Mouse (Mus musculus) kidney, adult 2 months (tissue): ENCODE data around the gene Tspan18. TPM values are rescaled to one million over a fixed set of nuclear protein-coding genes. Genes with fewer than 3 reads are reported as not detected.

ENCODE experiments used
- DNase-seq: peaks from one replicate; pipeline ENCODE4 v3.0.0; 2021
- H3K27ac ChIP-seq: fragments of 200-500 bp; 2 replicates; pipeline ENCODE4 v1.5.1; 2012; ENCODE audit warnings: low read depth, low read length, control low read depth, inconsistent platforms; ENCODE audit not compliant: insufficient read depth
- H3K27me3 ChIP-seq: fragments of 200-500 bp; replicated peaks from 2 replicates; pipeline ENCODE4 v1.6.1; 2012; ENCODE audit warnings: mild to moderate bottlenecking, moderate library complexity, low read length, inconsistent platforms; ENCODE audit not compliant: control insufficient read depth, insufficient read depth
- H3K36me3 ChIP-seq: fragments of 200-500 bp; 2 replicates; pipeline ENCODE4 v1.6.1; 2012; ENCODE audit warnings: mild to moderate bottlenecking, moderate library complexity, low read length, inconsistent platforms; ENCODE audit not compliant: control insufficient read depth, insufficient read depth
- H3K4me1 ChIP-seq: fragments of 200-500 bp; 2 replicates; pipeline ENCODE4 v1.6.1; 2011; ENCODE audit warnings: low read length; ENCODE audit not compliant: control insufficient read depth, insufficient read depth
- H3K4me3 ChIP-seq: fragments of 200-500 bp; 2 replicates; pipeline ENCODE4 v1.5.1; 2011; ENCODE audit warnings: mild to moderate bottlenecking, low read depth, low read length, control low read depth; ENCODE audit not compliant: insufficient read depth
- CTCF ChIP-seq: fragments of 200-500 bp; conservative IDR thresholded peaks from 2 replicates; pipeline ENCODE4 v1.5.1; 2011; ENCODE audit warnings: low read depth, mild to moderate bottlenecking, control low read depth, low read length, moderate library complexity, mixed read lengths; ENCODE audit not compliant: insufficient read depth, insufficient read length
- POLR2A ChIP-seq: fragments of 200-500 bp; IDR thresholded peaks from one replicate; pipeline ENCODE4 v1.6.1; 2011; ENCODE audit warnings: low read depth, low read length, control low read depth
- WGBS: fragments of 180-500 bp; shearing (Covaris S2); methylation state at CpG from one replicate; pipeline ENCODE4 v1.1.7; 2018; 5-methylcytosine and 5-hydroxymethylcytosine counted together
- polyA plus RNA-seq: library from polyadenylated mRNA; depleted of rRNA; stranded (reverse); fragments of >200 nt; gene quantifications from 2 replicates; pipeline ENCODE4 v1.2.3, GENCODE M21; 2012

Tspan18 gene
- polyA plus RNA-seq, 1 experiment = 20.9 TPM

GRCm38 (mm10) chr2:93187323-93187996 lies 146.8 kb downstream of the Tspan18 start, which contains the start of gene Trp53i11:
TSS of gene Trp53i11 (plus strand) at chr2:93187548.
- peak; percentile 86 for DNase-seq

DNA sequence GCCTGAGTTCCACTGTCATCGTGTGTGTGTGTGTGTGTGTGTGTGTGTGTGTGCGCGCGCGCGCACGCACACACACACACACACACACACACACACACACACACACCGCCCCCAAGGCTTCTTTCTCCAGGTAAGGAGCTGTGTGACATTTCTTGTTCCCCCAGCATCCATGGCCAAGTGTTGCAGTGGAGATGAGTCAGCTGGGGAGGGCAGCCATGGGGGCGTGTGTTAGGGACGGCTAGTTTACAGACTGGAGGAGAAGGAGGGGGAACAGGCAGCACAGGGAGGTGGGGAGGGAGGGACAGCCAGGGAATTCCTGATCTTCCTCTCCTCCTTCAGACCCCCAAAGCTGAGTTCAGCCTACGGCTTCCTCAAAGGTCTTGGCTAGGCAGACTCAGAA lies 151.4 kb downstream of the Tspan18 start:
- H3K27ac ChIP-seq = no peak overlapping the region

More at GRCm38 (mm10) chr2:93187323-93187996, 146.8 kb downstream of the Tspan18 start, which contains the start of gene Trp53i11:
- no peaks in the 10 kb centered on the region for H3K36me3 ChIP-seq
- H3K4me1 ChIP-seq = no peaks in the 10 kb centered on the region
- H3K27ac ChIP-seq = no peak within 1 kb of the TSS
- H3K4me3 ChIP-seq = peak within 1 kb of the TSS; percentile 50
- H3K27me3 ChIP-seq = no peaks in the 10 kb centered on the region
- TF ChIP-seq CTCF (0 out of 2 replicates have a peak, but pooled peaks have one; percentile 22), POLR2A (no peak)
- 1% methylated on average over 69 of the region's 69 CpGs for WGBS

DNA sequence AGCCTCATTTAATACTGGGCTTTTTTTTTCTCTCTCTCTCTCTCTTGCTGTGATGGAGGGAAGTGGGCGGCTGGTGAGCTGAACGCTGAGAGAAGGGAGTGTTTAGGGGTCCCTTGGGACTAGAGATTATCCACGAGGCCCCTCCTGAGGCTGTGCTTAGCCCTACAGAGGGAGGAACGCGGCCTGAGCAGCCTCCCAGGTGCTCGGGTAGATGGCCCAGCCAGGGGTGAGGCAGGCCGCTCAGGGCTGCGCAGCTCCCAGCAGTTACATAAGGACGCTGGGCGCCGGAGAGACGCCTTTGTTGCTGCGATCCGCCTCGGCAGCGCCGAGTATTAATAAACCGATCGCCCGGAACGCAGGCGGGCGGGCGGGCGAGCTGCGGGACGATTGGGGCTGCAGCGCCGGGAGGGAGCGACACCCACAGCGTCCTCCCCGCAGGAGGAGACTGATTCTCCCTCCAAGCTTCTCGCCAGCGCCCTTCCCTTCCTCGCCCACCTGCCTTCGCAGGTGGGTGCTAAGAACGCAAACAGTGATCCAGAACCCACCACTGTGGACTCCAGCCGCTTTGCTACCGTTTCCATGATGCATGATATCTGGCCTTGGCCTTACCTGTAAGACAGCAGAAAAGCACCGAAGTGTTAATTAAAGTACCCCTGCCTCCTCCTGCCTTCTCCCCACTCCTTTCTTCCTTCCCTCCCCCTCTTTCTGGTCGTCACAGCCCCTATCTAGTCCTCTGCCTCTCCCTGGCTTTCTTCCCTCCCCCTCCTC lies 154.0 kb downstream of the Tspan18 start:
- WGBS = 15% methylated on average over 41 of the region's 41 CpGs
- H3K36me3 ChIP-seq = no peaks in the 10 kb centered on the region
- DNase-seq = no peak
- H3K4me1 ChIP-seq = no peaks in the 10 kb centered on the region
- no peak for TF ChIP-seq POLR2A
- TF ChIP-seq CTCF = no peak
- H3K27me3 ChIP-seq = no peaks in the 10 kb centered on the region
- H3K4me3 ChIP-seq = no peak overlapping the region
- no peak overlapping the region for H3K27ac ChIP-seq

More for the DNA sequence above, 151.4 kb downstream of the Tspan18 start:
- no peaks in the 10 kb centered on the region for H3K4me1 ChIP-seq
- H3K36me3 ChIP-seq = no peaks in the 10 kb centered on the region
- no peaks in the 10 kb centered on the region for H3K27me3 ChIP-seq
- DNase-seq = no peak
- no peak for TF ChIP-seq POLR2A
- no peak for TF ChIP-seq CTCF
- 53% methylated on average over 6 of the region's 11 CpGs for WGBS
- no peak overlapping the region for H3K4me3 ChIP-seq

GRCm38 (mm10) chr2:93179603-93180002 lies 154.7 kb downstream of the Tspan18 start:
- Histone ChIP-seq H3K27me3 (no peaks in the 10 kb centered on the region), H3K36me3 (no peaks in the 10 kb centered on the region), H3K4me1 (no peaks in the 10 kb centered on the region), H3K4me3 (no peak overlapping the region), H3K27ac (no peak overlapping the region)
- TF ChIP-seq CTCF = no peak
- DNase-seq = no peak
- WGBS = 78% methylated on average over 5 of the region's 5 CpGs

GRCm38 (mm10) chr2:93178313-93178677 lies 156.0 kb downstream of the Tspan18 start:
- 65% methylated on average over 4 of the region's 4 CpGs for WGBS
- Histone ChIP-seq H3K4me1 (no peaks in the 10 kb centered on the region), H3K27me3 (no peaks in the 10 kb centered on the region), H3K36me3 (no peaks in the 10 kb centered on the region), H3K4me3 (no peak overlapping the region), H3K27ac (no peak overlapping the region)
- no peak for TF ChIP-seq POLR2A
- TF ChIP-seq CTCF = no peak
- no peak for DNase-seq

- no peaks in the 10 kb centered on the region for H3K27me3 ChIP-seq
- DNase-seq = no peak
- H3K4me1 ChIP-seq = no peaks in the 10 kb centered on the region
- 77% methylated on average over 20 of the region's 20 CpGs for WGBS
- no peak overlapping the region for H3K27ac ChIP-seq
- no peaks in the 10 kb centered on the region for H3K36me3 ChIP-seq
- H3K4me3 ChIP-seq = no peak overlapping the region
- TF ChIP-seq POLR2A (no peak), CTCF (no peak)
Measured at GRCm38 (mm10) chr2:93177668-93178312, 156.5 kb downstream of the Tspan18 start.

GRCm38 (mm10) chr2:93176871-93177667 lies 157.2 kb downstream of the Tspan18 start:
- Histone ChIP-seq H3K4me1 (no peaks in the 10 kb centered on the region), H3K27me3 (no peaks in the 10 kb centered on the region), H3K4me3 (no peak overlapping the region), H3K36me3 (no peaks in the 10 kb centered on the region), H3K27ac (no peak overlapping the region)
- TF ChIP-seq POLR2A (no peak), CTCF (no peak)
- DNase-seq = no peak
- WGBS = 23% methylated on average over 17 of the region's 17 CpGs
